In the genomic region with DNA sequence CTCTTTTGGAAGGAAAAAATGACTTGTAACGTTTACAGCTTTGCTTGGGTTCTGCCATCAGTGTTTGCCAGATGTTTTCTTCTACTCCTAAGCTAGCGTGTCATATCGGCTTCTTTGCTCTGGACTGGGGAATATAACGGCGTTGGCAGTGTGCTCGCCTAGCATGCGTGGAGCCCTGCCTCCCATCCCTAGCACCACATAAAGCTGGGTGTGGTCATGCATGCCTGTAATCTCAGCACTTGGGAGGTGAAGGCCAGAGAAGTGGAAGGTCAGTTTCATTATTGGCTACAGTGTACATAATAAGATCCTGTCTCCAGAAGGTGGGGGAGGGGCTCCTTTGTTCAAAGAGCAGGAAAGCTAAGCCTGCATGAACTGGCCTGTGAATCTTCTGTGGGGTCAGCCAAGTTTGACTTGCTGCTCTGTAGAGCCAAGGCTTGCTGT, we compare ENCODE assay signal across 12 mouse cellular contexts. TPM values are rescaled to one million over a fixed set of nuclear protein-coding genes. Genes with fewer than 3 reads are reported as not detected.
DNase-seq lines count a peak whose midpoint lies in the region; ATAC-seq lines count a peak whose summit lies in the region.
"Had no signal": no experiment of that assay in that cellular context is flagged by ENCODE, and none has a peak within 500 bp of the region (broad histone marks: within the 10 kb centered on the region; RNA-seq: fewer than 3 reads in every experiment).

No protein-coding gene starts in this region.

- H3K9me3 ChIP-seq in heart, embryonic 10.5 days = no peaks in the 10 kb centered on the region
- H3K9me3 ChIP-seq in heart, embryonic 11.5 days (replicated peaks; ENCODE audit: control insufficient read depth, low read length) = no peaks in the 10 kb centered on the region
- H3K9me3 ChIP-seq in forebrain, embryonic 13.5 days (replicated peaks) = no peaks in the 10 kb centered on the region
- H3K9me3 ChIP-seq: G1E; neural tube, embryonic 13.5 days had no signal

- H3K36me3 ChIP-seq in heart, embryonic 10.5 days = no peaks in the 10 kb centered on the region
- H3K36me3 ChIP-seq in heart, embryonic 11.5 days (ENCODE audit: control insufficient read depth, insufficient read depth, low read length) = no peaks in the 10 kb centered on the region; the same call in 1 of the 2 replicates
- H3K36me3 ChIP-seq in forebrain, embryonic 13.5 days (ENCODE audit: poor library complexity, severe bottlenecking) = no peaks in the 10 kb centered on the region
- H3K36me3 ChIP-seq: neural tube, embryonic 13.5 days had no signal

- 0 out of 2 replicates have a peak overlapping the region, but pooled peaks have one; percentile 19 for H3K27ac ChIP-seq in heart, embryonic 10.5 days
- H3K27ac ChIP-seq in heart, embryonic 11.5 days (ENCODE audit: low read depth, low read length) = no peak overlapping the region
- H3K27ac ChIP-seq in forebrain, embryonic 13.5 days = no peak overlapping the region
- H3K27ac ChIP-seq: layer of hippocampus, adult 2 months; neural tube, embryonic 13.5 days had no signal

- H3K9ac ChIP-seq in heart, embryonic 11.5 days (ENCODE audit: low read depth, low read length) = no peak overlapping the region
- H3K9ac ChIP-seq in forebrain, embryonic 13.5 days = no peak overlapping the region
- H3K9ac ChIP-seq: neural tube, embryonic 13.5 days had no signal

- H3K4me3 ChIP-seq in heart, embryonic 10.5 days = no peak overlapping the region
- no peak overlapping the region for H3K4me3 ChIP-seq in heart, embryonic 11.5 days (ENCODE audit: low read depth, low read length)
- no peak overlapping the region for H3K4me3 ChIP-seq in forebrain, embryonic 13.5 days
- H3K4me3 ChIP-seq: layer of hippocampus, adult 2 months; neural tube, embryonic 13.5 days had no signal

- no peak for DNase-seq in heart, embryonic 10.5 days (ENCODE audit: low spot score)
- DNase-seq in R1 (ENCODE audit: low read depth, low spot score) = peak; percentile 63
- DNase-seq in kidney, adult 8-10 months = peak; percentile 55 to 61
- peak; percentile 57 for DNase-seq in lung, postnatal 25 days (ENCODE audit: low spot score)
- DNase-seq in adrenal gland, adult 2 months = no peak
- DNase-seq in layer of hippocampus, postnatal 14 days (ENCODE audit: low spot score in 2 of 2) = no peak

- H3K4me1 ChIP-seq in heart, embryonic 10.5 days = peaks cover 35% of the 10 kb centered on the region
- peaks cover 16% of the 10 kb centered on the region for H3K4me1 ChIP-seq in heart, embryonic 11.5 days (ENCODE audit: control insufficient read depth, insufficient read depth, low read length)
- H3K4me1 ChIP-seq in forebrain, embryonic 13.5 days = peaks cover 22% of the 10 kb centered on the region

- no peaks in the 10 kb centered on the region for H3K27me3 ChIP-seq in heart, embryonic 10.5 days (ENCODE audit: insufficient read depth, poor library complexity, severe bottlenecking)
- H3K27me3 ChIP-seq in heart, embryonic 11.5 days (ENCODE audit: control insufficient read depth, insufficient read depth, low read length) = no peaks in the 10 kb centered on the region
- H3K27me3 ChIP-seq in forebrain, embryonic 13.5 days = 0 out of 2 replicates have a peak, but pooled peaks cover 4% of the 10 kb centered on the region

- 92% methylated on average over 7 of the region's 7 CpGs for WGBS in heart, embryonic 10.5 days
- WGBS in heart, embryonic 11.5 days (ENCODE audit: insufficient replicate concordance) = 80% methylated on average over 7 of the region's 7 CpGs
- 93% methylated on average over 7 of the region's 7 CpGs for WGBS in forebrain, embryonic 13.5 days

- no peak for ATAC-seq in heart, embryonic 11.5 days (replicated peaks; ENCODE audit: insufficient number of reproducible peaks, low FRiP score, low TSS enrichment)
- ATAC-seq in forebrain, embryonic 13.5 days = no peak

- H3K4me2 ChIP-seq in heart, embryonic 11.5 days = no peak overlapping the region
- H3K4me2 ChIP-seq in forebrain, embryonic 13.5 days = no peak overlapping the region
- H3K4me2 ChIP-seq: neural tube, embryonic 13.5 days had no signal

RNA-seq across cellular contexts. Expression of a gene that starts 1.5 kb away (rescaled TPM):
- 0.18 and 0.40 TPM in 2 replicates for polyA plus RNA-seq in heart, embryonic 10.5 days (2016; fragmentation: Nextera tagmentation; extraction: Ambion mirVana)
- 0.13 and 0.15 TPM in 2 replicates for polyA plus RNA-seq in heart, embryonic 11.5 days (2014; fragmentation: Nextera tagmentation; extraction: Ambion mirVana)
- 0.10 and 0.14 TPM in 2 replicates for polyA plus RNA-seq in forebrain, embryonic 13.5 days (2015; fragmentation: Nextera tagmentation; extraction: Ambion mirVana)
- under 1 TPM; 0.10 to 0.26 TPM for total RNA-seq in adrenal gland, adult 2 months (2021)
- polyA plus RNA-seq in adrenal gland, adult 2 months (2012; rRNA removed) = not detected in 2 replicates
- under 1 TPM; 0.21 to 0.29 TPM for total RNA-seq in layer of hippocampus, postnatal 14 days (2021)
- total RNA-seq: G1E had no signal

RNA-seq across cellular contexts. Expression of a gene that starts 2.2 kb away (rescaled TPM):
- polyA plus RNA-seq in heart, embryonic 10.5 days (2016; fragmentation: Nextera tagmentation; extraction: Ambion mirVana) = 20.9 and 36.2 TPM in 2 replicates
- polyA plus RNA-seq in heart, embryonic 11.5 days (2014; fragmentation: Nextera tagmentation; extraction: Ambion mirVana) = 22.4 and 25.9 TPM in 2 replicates
- polyA plus RNA-seq in forebrain, embryonic 13.5 days (2015; fragmentation: Nextera tagmentation; extraction: Ambion mirVana) = 14.2 and 14.3 TPM in 2 replicates
- total RNA-seq in adrenal gland, adult 2 months (2021) = 10 to 100 TPM; 64.5 to 80.6 TPM
- polyA plus RNA-seq in adrenal gland, adult 2 months (2012; rRNA removed) = 112 and 121 TPM in 2 replicates
- total RNA-seq in layer of hippocampus, postnatal 14 days (2021) = 10 to 100 TPM; 23.8 to 24.0 TPM

RNA-seq across cellular contexts. Expression of a gene that starts 19.0 kb away (rescaled TPM):
- polyA plus RNA-seq in heart, embryonic 10.5 days (2016; fragmentation: Nextera tagmentation; extraction: Ambion mirVana) = 330 and 386 TPM in 2 replicates
- 280 and 294 TPM in 2 replicates for polyA plus RNA-seq in heart, embryonic 11.5 days (2014; fragmentation: Nextera tagmentation; extraction: Ambion mirVana)
- polyA plus RNA-seq in forebrain, embryonic 13.5 days (2015; fragmentation: Nextera tagmentation; extraction: Ambion mirVana) = 322 and 348 TPM in 2 replicates
- 100 to 1,000 TPM; 138 to 164 TPM for total RNA-seq in adrenal gland, adult 2 months (2021)
- polyA plus RNA-seq in adrenal gland, adult 2 months (2012; rRNA removed) = 12.4 and 12.9 TPM in 2 replicates
- total RNA-seq in layer of hippocampus, postnatal 14 days (2021) = 100 to 1,000 TPM; 137 to 141 TPM

RNA-seq across cellular contexts. Expression of a gene that starts 19.1 kb away (rescaled TPM):
- polyA plus RNA-seq in heart, embryonic 10.5 days (2016; fragmentation: Nextera tagmentation; extraction: Ambion mirVana) = 55.9 and 71.1 TPM in 2 replicates
- 45.2 and 46.7 TPM in 2 replicates for polyA plus RNA-seq in heart, embryonic 11.5 days (2014; fragmentation: Nextera tagmentation; extraction: Ambion mirVana)
- 46.4 and 52.7 TPM in 2 replicates for polyA plus RNA-seq in forebrain, embryonic 13.5 days (2015; fragmentation: Nextera tagmentation; extraction: Ambion mirVana)
- total RNA-seq in adrenal gland, adult 2 months (2021) = 10 to 100 TPM; 49.8 to 53.1 TPM
- polyA plus RNA-seq in adrenal gland, adult 2 months (2012; rRNA removed) = 16.2 and 22.5 TPM in 2 replicates
- total RNA-seq in layer of hippocampus, postnatal 14 days (2021) = 10 to 100 TPM; 31.0 to 36.6 TPM

RNA-seq across cellular contexts. Expression of a gene that starts 26.7 kb away (rescaled TPM):
- polyA plus RNA-seq in heart, embryonic 10.5 days (2016; fragmentation: Nextera tagmentation; extraction: Ambion mirVana) = not detected in 2 replicates
- not detected in 2 replicates for polyA plus RNA-seq in heart, embryonic 11.5 days (2014; fragmentation: Nextera tagmentation; extraction: Ambion mirVana)
- polyA plus RNA-seq in forebrain, embryonic 13.5 days (2015; fragmentation: Nextera tagmentation; extraction: Ambion mirVana) = not detected in 2 replicates
- total RNA-seq in adrenal gland, adult 2 months (2021) = not detected
- polyA plus RNA-seq in adrenal gland, adult 2 months (2012; rRNA removed) = not detected in 2 replicates
- total RNA-seq in layer of hippocampus, postnatal 14 days (2021) = not detected
- total RNA-seq: G1E; layer of hippocampus, adult 2 months had no signal
- polyA plus RNA-seq: cortical plate, adult 2 months; G1E; neural tube, embryonic 13.5 days had no signal

Comparison
In these comparisons a context has a peak if more than half of its experiments do, and no peak if none do; other contexts are left out.
1. DNase-seq: peak in R1 (single experiment), kidney, adult 8-10 months (2 of 2) and lung, postnatal 25 days (single experiment); none in heart, embryonic 10.5 days (single experiment), adrenal gland, adult 2 months (single experiment) and layer of hippocampus, postnatal 14 days (0 of 2).
2. RNA of a gene that starts 19.0 kb away (polyA plus RNA-seq): 330 to 386 TPM in heart, embryonic 10.5 days, 322 to 348 TPM in forebrain, embryonic 13.5 days and 280 to 294 TPM in heart, embryonic 11.5 days; 12.4 to 12.9 TPM in adrenal gland, adult 2 months; every median in the first group is over 10 times any median in the second.